Mouse (Mus musculus): ENCODE measurements around the gene Cd151.

Gene Cd151

DNA sequence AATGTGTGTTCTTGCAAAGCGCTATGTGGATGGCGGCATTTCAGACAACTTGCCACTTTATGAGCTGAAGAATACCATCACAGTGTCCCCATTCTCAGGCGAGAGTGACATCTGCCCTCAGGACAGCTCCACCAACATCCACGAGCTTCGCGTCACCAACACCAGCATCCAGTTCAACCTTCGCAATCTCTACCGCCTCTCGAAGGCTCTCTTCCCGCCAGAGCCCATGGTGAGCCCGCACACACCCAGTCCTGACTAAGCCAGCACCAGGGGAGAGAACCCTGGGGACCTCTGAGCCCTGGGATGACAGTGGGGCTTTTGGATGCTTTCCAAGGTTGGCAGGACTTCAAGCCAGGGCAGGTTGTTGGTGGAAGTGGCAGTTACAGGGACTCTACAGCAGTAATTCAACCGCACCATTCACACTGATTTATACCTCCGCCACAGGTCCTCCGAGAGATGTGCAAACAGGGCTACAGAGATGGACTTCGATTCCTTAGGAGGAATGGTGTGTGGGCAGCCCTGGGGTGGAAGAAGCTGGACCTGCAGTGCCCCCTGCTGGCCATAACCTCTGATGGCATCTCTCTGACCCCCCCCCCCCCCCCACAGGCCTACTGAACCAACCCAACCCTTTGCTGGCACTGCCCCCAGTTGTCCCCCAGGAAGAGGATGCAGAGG is 9.1 kb upstream of the Cd151 start:
- no peak for DNase-seq (ENCODE audit: inconsistent ontology term)

- DNase-seq (ENCODE audit: inconsistent ontology term): no peak
These were observed 8.5 kb upstream of the Cd151 start for GRCm38 (mm10) chr7:141458661-141459060.

DNA sequence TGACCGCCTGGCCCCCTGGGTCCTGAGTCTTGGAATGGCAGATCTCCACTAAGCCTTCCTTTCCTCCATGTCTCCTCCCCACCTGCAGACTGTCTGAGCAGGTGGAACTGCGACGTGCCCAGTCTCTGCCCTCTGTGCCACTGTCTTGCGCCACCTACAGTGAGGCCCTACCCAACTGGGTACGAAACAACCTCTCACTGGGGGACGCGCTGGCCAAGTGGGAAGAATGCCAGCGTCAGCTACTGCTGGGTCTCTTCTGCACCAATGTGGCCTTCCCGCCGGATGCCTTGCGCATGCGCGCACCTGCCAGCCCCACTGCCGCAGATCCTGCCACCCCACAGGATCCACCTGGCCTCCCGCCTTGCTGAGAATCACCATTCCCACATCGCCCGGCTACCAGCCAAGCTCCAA is 7.9 kb upstream of the Cd151 start:
- DNase-seq (ENCODE audit: inconsistent ontology term): no peak

DNA sequence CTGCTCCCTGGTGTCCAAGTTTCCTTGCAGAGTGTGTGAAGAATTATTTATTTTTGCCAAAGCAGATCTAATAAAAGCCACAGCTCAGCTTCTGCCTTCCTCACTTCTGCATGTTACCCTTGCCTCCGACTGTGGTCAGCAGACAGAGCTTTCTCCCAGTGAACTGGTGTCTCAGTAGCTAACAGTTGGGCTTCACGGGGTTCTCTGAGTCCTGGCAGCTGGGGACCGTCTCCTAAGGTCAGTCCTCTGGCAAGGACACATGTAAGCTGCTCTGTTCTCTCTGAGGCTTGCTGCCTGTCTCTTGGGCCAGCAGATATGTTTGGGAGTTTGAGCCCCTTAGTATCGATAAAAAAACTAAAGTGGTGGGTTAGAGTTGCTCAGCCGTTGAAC is 7.2 kb upstream of the Cd151 start:
- no peak for DNase-seq (ENCODE audit: inconsistent ontology term)

- no peak for DNase-seq (ENCODE audit: inconsistent ontology term)
These were observed 6.6 kb upstream of the Cd151 start, which contains the start of gene Cracr2b for GRCm38 (mm10) chr7:141460391-141461113. Cracr2b (plus strand) TSS chr7:141461094.

- DNase-seq (ENCODE audit: inconsistent ontology term): no peak
These were observed 5.5 kb upstream of the Cd151 start for GRCm38 (mm10) chr7:141461521-141462332.

DNA sequence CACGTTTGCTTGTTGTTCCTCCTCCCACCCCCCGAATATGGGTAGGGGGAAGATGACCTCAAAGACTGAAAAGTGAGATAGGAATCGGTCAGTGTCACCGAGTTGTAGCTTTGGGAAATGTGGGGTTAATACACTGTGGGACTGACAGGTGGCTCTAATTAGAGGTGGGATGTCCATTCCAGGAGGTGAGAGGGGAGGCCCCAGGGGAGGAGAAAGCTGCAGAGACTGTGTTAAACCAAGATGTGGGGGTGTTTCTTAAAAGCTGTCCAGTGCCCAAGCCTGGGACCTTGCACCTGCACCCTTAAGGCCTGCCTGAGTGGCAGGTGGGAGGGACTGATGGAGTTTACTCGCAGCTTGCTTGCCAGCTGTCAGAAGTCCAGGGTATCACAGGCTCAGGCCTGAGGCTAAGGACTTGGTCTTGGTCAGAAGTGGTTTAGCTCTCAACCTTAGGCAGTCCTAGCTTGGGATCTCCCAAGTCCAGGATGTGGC is 4.8 kb upstream of the Cd151 start:
- DNase-seq (ENCODE audit: inconsistent ontology term): no peak

DNA sequence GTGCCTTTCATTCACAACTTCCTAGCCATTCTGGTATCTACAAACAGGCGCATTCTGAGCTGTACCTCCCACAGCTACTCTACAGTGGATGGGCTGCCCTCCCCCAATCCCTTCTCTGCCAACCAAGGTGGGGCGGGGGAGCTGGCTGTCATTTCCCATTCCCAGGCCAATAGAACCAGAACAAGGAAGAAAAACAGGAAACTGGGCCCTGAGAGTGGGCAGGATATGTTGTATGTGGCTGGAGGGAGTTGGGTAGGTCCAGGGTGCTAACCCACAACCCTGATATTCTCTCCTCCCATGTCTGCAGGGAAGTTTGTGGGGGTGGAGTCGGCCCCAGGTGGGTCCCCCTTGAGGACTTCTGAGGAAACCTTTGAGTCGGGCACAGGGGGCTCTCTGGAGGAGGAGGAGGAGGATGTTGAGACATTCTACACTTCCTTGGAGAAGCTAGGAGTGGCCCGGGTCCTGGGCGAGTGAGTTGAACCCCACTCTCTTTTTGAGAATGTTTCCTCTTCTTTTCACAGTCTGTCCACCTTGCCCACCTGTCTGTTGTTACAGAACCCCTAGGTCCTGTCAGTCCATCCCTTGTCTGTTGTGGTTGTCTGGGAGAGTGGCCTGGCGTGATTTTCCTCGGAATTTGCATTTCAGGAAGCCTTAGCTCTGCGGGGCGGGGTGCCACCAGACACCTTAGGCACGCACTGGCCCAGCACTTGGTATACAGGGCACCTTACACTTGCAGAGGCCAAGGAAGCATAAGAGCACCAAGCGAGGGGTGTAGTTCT is 3.2 kb upstream of the Cd151 start:
- DNase-seq (ENCODE audit: inconsistent ontology term): no peak

DNA sequence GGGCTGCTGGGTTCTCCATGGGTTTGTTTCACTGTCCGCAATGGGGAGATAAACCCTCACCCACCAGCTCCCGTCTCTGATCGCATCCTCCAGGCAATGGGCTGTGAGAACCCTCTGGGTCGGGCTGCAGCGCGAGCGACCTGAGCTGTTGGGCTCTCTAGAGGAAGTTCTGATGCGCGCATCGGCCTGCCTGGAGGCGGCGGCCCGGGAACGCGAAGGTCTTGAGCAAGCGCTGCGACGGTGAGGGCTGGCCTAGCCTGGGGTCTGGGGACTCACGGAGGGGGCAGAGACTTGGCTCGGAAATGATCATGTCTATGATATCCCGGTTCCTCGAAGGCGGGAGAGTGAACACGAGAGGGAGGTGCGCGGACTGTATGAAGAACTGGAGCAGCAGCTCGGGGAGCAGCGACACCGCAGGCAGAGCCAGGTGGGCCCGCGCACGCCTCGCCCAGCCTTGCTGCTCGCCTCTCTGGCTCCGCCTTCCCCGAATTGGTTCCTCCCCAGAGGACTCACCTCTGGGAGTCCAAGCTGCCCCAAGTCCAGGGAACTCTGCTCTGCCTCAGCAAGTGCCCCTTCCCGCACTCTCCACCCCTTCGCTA is 2.5 kb upstream of the Cd151 start:
- DNase-seq (ENCODE audit: inconsistent ontology term): no peak

DNA sequence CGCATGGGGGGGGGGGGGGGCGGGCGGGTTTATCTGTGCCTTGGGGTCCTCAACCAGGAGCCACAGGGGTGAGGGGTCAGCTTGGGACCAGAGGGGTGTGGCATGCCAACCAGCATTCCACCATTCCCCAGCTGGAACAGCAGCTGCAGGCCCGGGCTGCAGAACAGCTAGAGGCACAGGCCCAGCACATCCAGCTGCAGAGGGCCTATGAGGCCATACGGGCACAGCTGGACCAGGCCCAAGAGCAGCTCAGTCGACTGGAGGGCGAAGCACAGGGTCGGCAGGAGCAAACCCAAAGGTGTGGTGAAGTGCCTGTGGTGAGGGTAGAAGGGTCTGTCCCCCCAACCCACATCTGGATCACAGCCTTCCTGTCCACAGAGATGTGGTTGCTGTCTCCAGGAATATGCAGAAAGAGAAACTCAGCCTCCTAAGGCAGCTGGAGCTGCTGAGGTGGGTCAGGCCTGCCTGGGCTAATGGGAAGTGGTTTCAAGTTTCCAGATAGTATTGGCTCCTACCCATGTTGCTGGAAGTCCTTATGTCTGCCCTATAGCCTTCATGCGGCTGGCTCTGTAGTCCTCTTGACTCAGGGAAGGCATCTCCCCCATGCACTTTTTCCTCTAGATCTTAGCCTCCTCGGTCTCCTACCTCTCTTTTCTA is 1.7 kb upstream of the Cd151 start:
- no peak for DNase-seq (ENCODE audit: inconsistent ontology term)

DNA sequence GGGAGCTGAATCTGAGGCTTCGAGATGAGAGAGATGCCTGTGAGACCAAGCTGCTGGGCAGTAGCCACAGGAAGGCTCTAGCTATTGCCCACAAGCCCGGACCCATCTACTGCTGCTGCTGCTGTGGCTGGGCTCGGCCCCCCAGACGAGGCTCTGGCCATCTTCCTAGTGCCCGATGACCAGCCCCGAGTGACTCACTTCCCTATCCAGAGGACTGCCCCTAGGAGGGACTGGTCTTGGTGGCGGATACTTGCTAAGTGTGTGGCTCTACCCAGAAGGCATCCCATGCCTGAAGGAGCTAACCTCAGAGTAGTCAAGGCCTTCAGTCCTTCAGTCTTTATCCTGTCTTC is 1.2 kb upstream of the Cd151 start:
- peak; percentile 55 for DNase-seq (ENCODE audit: inconsistent ontology term)

DNA sequence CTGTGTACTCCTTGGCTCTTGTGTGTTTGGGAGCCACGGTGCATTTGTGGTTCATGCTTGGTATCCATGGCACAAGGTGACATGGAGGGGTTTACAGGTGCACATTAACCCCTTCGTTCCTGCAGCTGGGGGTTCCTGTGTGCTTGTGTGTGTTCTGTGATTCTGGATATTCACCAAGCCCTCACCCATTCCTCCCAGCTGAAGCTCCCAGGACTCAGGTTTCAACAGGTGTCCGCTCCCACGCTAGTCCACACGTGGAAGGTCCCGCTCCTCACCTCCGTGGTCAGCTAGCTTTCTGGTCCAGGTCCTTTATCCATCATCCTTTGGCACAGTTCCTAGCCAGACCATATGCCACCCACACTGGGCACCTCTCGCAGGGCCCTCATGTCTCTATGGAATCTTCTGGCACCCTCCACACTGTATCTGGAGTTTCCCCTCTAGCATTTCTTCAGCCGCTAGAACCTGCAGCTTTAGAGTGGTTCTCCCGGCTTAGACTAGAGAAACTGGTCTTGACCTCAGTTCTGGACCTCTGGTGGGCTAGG is 514 bp upstream of the Cd151 start:
- no peak for DNase-seq (ENCODE audit: inconsistent ontology term)

DNA sequence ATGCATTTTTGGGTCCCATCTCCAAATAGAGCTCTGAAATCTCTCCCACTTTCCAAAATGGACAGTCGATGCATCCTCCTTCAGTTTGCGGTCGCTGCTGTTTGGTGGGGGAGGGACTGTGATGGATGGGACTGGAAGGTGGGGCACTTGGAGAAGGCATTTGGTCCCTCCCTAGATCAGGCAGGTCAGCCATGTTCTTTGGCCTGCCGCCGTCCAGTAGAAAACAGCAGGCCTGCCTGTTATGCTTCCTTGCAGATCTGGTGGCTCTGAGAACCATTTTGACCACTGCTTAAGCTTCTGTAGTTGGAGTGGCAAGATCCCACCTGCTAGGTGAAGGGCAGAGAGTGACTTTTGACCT is 951 bp downstream of the Cd151 start:
- peak; percentile 68 for DNase-seq (ENCODE audit: inconsistent ontology term)

GRCm38 (mm10) chr7:141468522-141469211 is 1.5 kb downstream of the Cd151 start:
- DNase-seq (ENCODE audit: inconsistent ontology term): peak; percentile 89

- no peak for DNase-seq (ENCODE audit: inconsistent ontology term)
These were observed 2.2 kb downstream of the Cd151 start for GRCm38 (mm10) chr7:141469352-141469751.

GRCm38 (mm10) chr7:141469901-141470636 is 2.9 kb downstream of the Cd151 start:
- DNase-seq (ENCODE audit: inconsistent ontology term): no peak

DNA sequence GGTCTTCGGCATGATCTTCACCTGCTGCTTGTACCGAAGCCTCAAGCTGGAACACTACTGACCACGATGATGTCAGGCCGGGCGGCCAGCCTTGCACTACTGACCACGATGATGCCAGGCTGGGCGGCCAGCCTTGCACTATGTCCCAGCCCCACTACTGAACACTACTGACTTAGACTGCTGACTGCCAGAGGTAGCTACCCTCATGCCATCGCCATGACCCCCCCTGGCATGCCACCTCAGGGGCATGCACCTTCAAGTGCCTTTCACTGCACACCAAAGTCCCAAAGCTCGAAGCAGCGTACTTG is 3.4 kb downstream of the Cd151 start:
- no peak for DNase-seq (ENCODE audit: inconsistent ontology term)

- no peak for DNase-seq (ENCODE audit: inconsistent ontology term)
These were observed 4.0 kb downstream of the Cd151 start for GRCm38 (mm10) chr7:141471236-141471635.

DNA sequence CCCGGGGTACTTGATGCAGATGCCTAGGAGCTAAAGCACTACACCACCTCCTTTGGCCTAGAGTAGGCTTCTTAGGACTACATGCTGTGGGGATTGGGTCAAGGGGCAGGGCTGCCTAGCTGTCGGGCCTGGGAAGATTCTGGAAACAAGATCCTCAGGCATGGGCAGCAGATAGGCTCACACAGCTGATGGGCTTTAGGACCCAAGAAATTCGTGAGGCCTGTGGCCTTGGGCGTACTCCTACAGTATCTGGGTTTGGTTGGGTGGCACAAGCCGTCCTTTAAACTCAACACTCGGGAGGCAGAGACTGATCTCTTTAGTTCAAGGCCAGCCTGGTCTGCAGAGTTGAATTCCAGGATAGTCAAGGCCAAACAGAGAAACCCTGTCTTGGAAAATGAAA is 5.0 kb downstream of the Cd151 start:
- no peak for DNase-seq (ENCODE audit: inconsistent ontology term)

DNA sequence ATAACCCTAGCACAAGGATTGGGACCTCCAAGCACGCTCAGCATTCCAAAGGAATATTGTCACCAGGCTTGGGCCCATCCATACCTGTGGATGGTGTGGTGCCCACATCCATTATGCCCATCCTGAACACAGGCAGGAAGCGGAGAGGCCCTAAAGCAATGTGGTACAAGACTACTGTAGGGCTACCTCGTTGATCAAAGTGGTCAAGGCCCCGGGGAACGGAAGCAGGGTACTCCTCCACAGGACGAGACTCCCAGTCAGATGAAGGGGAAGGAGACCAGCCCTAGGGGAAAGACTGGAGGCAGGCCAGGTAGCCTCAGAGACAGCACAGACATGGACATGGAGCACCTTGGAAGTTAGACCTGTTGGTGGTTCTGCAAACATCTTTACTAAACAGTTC is 5.6 kb downstream of the Cd151 start:
- no peak for DNase-seq (ENCODE audit: inconsistent ontology term)

Data from Muller cell, postnatal 12 days (primary cell).